Mouse (Mus musculus): ENCODE measurements at regions not wholly inside any gene's neighbourhood (a gene's known extent, or its start where the extent isn't known, plus 50 kb on each side); places are given as distances from the start of the nearest gene placed in this dataset.

DNA sequence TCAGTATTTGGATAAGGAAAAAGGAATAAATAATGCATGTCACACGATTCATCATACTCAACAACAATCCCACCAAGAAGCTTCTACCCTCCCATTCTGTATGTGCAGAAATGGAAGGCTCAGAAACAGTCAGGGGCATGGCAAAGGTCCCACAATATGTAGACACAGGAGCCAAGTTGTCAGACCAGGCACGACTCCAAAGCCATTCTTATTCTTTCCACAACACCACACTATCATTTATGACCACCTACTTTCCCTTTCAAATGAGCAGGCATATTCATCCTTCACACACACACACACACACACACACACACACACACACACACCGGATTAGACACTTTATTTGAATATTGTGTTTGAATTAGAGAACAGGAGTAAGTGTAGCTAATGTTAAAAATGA lies 232.0 kb downstream of the Rab28 start:
- no peak for DNase-seq (ENCODE audit: low read depth, low spot score)
- no peaks in the 10 kb centered on the region for H3K27me3 ChIP-seq
- no peak for TF ChIP-seq CTCF (IDR thresholded peaks at IDR 0.05)
- no peak for ATAC-seq
- ChIA-PET CTCF (interaction anchor here (1.4 kb wide), 1 partner anchor 12 kb away, joined by 3 read pairs; no protein-coding TSS in a partner anchor), POLR2A (no interaction called here)
- in situ Hi-C loops (cut with MboI; ENCODE audit: low pct_unique_long_range_greater_than_20kb): no loop called here

DNA sequence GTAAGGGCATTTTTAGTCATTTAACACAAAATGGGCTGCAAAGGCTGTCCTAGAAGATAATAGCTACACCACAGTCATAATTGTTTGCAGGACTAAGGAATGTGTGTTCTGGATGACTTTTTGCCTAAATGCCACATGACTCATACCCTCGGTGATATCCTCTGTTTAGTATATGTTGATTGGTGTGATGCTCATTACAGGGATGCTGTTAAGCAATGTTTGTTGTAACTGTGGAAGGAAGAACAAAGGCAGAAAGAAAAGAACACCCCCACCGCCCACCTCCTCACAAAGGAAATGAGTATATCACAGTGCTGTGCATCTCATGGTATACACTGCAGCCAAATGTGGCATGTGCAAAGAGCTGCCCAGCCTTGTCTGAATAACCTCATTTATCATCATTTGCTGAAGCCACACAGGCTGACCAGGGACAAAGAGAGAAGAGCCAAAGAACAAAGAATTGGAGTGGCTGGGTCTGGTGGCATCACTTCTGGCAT lies 262.4 kb downstream of the Rab28 start:
- CTCF ChIA-PET: no interaction called here
- POLR2A ChIA-PET: no interaction called here
- no peak for DNase-seq (ENCODE audit: low read depth, low spot score)
- no peak for TF ChIP-seq CTCF (IDR thresholded peaks at IDR 0.05)
- H3K27me3 ChIP-seq: peaks cover 4% of the 10 kb centered on the region
- in situ Hi-C loops (cut with MboI; ENCODE audit: low pct_unique_long_range_greater_than_20kb): no loop called here
- no peak for ATAC-seq

DNA sequence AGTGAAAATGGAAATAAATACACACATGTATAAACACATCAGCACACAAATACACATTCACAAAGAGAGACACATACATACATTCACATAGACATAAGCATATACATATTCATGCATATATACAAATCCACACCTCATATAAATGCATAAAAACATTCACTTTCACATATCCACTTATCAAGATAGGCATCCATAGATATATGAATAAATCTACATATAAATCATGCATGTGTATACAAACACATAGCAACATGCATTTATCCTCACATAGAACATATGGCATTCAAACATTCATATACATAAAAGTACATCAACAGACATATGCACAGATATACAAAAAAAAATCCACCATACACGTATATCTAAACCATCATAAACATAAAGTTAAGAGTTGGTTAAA lies 266.9 kb downstream of the Rab28 start:
- POLR2A ChIA-PET: no interaction called here
- in situ Hi-C loops (cut with MboI; ENCODE audit: low pct_unique_long_range_greater_than_20kb): no loop called here

DNA sequence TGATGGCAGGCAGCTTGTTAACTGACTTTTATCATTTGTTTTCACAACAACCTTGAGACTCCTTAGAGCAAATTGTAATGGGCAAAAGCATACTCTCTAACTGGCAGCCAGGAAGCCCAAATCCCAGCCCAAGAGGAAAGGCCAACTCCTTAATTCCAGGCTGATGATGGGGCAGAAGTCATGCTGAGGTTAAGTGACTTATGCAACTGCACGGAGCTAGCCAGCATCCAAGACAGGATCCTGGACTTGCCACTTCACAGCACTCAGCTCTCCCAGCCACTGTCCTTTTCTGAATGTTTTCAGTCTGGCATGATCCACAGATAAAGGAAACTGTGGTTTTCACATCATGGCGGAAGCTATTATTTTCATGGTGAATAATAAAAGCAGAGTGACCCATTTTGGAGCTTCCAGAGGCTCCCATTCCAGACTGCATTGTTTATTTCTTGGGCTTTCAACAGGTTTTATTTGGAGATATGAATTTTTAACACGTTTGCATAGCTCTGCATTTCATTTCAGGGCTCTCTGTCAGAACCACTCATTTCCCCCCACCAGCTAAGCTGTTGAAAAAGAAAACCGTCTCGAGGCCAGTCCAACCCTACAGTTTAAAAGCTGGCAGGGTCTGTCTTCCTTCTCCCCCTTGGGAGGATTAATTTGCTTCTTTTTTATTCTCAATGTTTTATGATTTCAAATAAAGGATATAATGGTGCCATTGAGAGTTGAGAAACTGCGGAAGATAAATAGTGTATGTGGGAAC lies 288.7 kb downstream of the Rab28 start:
- in situ Hi-C loops (cut with MboI; ENCODE audit: low pct_unique_long_range_greater_than_20kb): no loop called here

More for the DNA sequence above, 266.9 kb downstream of the Rab28 start:
- CTCF ChIA-PET: interaction anchor here (1.8 kb wide), 1 partner anchor 16 kb away, joined by 5 read pairs; no protein-coding TSS in a partner anchor
- no peak for ATAC-seq
- TF ChIP-seq CTCF (IDR thresholded peaks at IDR 0.05): no peak
- no peaks in the 10 kb centered on the region for H3K27me3 ChIP-seq
- no peak for DNase-seq (ENCODE audit: low read depth, low spot score)

DNA sequence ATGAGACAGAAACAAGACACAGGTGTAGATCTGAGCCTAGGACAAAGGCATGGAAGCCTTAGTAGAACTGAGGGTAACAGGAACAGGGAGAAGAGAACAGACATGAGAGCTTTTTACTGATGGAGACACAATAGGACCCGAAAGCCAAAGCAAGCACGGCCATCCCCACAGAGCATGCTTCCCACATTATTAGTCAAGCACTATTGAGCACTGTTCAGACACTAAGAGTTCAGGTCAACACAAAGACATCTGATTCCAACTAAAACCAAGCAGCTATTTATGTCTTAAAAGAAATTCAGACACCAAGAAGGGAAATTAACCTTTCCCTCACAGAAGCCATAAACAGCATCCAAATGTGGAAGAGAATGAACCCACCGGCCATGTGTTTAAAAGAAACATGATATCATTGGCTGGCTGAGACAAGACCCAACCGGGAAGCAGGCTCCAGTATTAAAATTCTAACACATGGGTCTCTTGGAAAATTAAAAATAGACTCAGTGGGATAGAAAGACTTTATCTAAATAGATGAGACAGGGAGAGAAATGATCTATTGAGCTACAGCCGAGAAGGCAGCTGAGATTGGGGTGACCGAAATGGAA lies 298.8 kb downstream of the Rab28 start:
- in situ Hi-C loops (cut with MboI; ENCODE audit: low pct_unique_long_range_greater_than_20kb): no loop called here
- H3K27me3 ChIP-seq: no peaks in the 10 kb centered on the region
- no peak for TF ChIP-seq CTCF (IDR thresholded peaks at IDR 0.05)
- ChIA-PET CTCF (no interaction called here), POLR2A (no interaction called here)
- DNase-seq (ENCODE audit: low read depth, low spot score): no peak
- ATAC-seq: no peak

More for the DNA sequence above, 288.7 kb downstream of the Rab28 start:
- no peak for ATAC-seq
- POLR2A ChIA-PET: interaction anchor here (0.6 kb wide), 1 partner anchor 987 kb away, joined by 4 read pairs; no protein-coding TSS in a partner anchor
- CTCF ChIA-PET: interaction anchor here (0.8 to 1.7 kb wide), 3 partner anchors 13 to 66 kb away, joined by 3 to 4 read pairs (median 3); no protein-coding TSS in a partner anchor
- H3K27me3 ChIP-seq: peaks cover 12% of the 10 kb centered on the region
- DNase-seq (ENCODE audit: low read depth, low spot score): no peak
- TF ChIP-seq CTCF (IDR thresholded peaks at IDR 0.05): no peak

DNA sequence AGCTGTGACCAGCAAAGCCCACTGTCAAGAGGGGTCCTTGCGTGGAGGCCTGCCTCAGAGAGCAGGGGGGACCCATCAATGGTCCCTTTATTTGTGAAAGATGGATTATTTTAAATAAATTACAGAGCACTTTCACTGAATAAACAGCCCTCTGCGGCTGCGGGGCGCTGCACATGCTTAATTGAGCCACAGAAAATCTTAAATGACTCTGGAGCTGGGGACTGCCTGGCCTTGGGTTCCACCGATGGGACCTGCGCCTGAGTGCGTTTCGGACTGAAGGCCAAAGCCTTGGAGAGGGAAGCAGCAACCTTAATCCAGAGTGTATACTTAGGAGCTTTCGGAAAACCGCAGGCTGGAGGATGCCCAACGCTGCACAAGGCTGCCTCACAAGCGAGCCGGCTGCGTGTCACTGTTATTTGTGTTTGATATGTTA lies 315.1 kb downstream of the Rab28 start:
- in situ Hi-C loops (cut with MboI; ENCODE audit: low pct_unique_long_range_greater_than_20kb): no loop called here
- TF ChIP-seq CTCF (IDR thresholded peaks at IDR 0.05): no peak
- ChIA-PET CTCF (interaction anchor here (1.0 kb wide), 1 partner anchor 13 kb away, joined by 4 read pairs; no protein-coding TSS in a partner anchor), POLR2A (no interaction called here)
- DNase-seq (ENCODE audit: low read depth, low spot score): no peak
- no peak for ATAC-seq
- H3K27me3 ChIP-seq: peaks cover 14% of the 10 kb centered on the region

DNA sequence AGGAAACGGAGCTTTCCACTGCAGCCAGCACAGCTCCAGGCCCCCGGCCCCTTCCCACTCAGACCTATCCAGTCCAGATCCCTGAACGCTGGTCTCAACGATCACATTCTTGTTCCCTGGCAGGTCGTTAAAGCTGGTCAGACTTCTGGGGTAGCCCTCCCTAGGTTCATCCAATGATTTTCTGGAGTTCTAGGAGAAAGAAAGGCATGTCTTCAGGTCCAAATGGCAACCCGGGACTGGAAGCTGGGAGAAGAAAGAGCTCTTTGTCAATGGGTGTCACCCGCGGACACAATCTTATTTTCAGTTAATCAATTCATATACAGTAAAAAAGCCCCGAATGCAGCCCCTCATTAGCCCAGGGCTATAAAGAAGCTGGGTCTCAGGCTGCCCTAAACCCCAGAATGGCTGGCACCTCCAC lies 315.8 kb downstream of the Rab28 start:
- TF ChIP-seq CTCF (IDR thresholded peaks at IDR 0.05): no peak
- ATAC-seq (no peak), DNase-seq (ENCODE audit: low read depth, low spot score) (no peak)
- in situ Hi-C loops (cut with MboI; ENCODE audit: low pct_unique_long_range_greater_than_20kb): no loop called here
- H3K27me3 ChIP-seq: peaks cover 14% of the 10 kb centered on the region
- ChIA-PET POLR2A (no interaction called here), CTCF (interaction anchor here (1.0 kb wide), 1 partner anchor 14 kb away, joined by 4 read pairs; no protein-coding TSS in a partner anchor)

DNA sequence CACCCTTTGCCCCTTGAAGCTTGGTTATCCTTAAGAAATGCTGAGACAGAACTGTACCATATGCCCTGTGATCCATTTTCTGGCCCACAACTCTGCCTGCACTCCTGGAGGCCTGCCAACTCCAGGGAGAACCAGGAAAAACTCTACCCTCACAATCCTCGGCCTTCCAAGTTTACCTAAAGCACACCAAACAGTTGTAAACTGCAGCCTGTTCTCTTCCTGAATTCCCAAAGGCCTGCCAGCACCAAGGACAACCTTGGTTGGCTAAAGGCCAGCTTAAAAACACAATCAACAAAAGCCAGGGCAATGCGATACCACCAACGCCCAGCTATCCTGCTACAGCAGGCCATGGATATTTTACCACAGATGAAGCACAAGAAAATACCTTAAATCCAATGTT lies 334.5 kb downstream of the Rab28 start:
- H3K27me3 ChIP-seq: no peaks in the 10 kb centered on the region
- DNase-seq (ENCODE audit: low read depth, low spot score) (no peak), ATAC-seq (no peak)
- CTCF ChIA-PET: interaction anchor here (2.0 kb wide), 1 partner anchor 46 kb away, joined by 4 read pairs; no protein-coding TSS in a partner anchor
- TF ChIP-seq CTCF (IDR thresholded peaks at IDR 0.05): no peak
- in situ Hi-C loops (cut with MboI; ENCODE audit: low pct_unique_long_range_greater_than_20kb): no loop called here
- POLR2A ChIA-PET: no interaction called here

DNA sequence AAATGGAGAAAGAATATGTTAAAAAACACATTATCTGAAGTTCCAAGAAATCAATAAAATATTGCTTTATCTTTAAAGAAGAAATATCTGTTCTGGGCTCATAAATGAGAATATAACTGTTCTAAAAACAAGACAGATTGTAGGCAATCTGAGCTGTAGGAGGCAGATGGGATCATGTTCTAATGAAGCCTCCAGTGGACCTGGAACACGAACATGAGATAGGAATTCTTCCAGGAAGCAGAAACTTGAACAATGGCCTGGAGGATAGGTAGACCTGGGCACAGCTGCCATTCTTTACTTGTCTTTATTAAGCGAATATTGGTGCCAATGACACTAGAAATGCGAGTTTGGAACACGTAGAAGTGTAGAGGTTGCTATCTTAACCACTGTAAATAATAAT lies 336.5 kb downstream of the Rab28 start:
- H3K27me3 ChIP-seq: no peaks in the 10 kb centered on the region
- ATAC-seq (no peak), DNase-seq (ENCODE audit: low read depth, low spot score) (no peak)
- in situ Hi-C loops (cut with MboI; ENCODE audit: low pct_unique_long_range_greater_than_20kb): no loop called here
- no peak for TF ChIP-seq CTCF (IDR thresholded peaks at IDR 0.05)
- ChIA-PET CTCF (no interaction called here), POLR2A (no interaction called here)

DNA sequence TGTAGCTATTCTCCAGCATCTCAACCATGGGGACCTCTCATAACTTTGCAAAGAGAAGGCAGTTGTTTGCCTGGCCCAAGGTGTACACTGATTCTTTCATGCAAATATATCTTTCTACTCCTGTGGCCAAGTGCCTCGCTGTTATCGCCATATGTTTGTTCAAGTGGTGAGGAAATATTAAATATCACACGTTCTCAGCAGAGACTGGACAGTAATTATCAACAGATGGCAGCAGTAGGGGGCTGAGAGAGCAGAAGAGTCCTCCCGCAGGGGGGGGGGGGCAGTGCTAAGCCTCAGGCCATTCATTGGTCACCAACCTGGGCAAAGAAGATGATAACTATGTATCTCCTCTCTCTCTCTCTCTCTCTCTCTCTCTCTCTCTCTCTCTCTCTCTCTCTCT lies 337.6 kb downstream of the Rab28 start:
- ChIA-PET CTCF (no interaction called here), POLR2A (no interaction called here)
- no peaks in the 10 kb centered on the region for H3K27me3 ChIP-seq
- no peak for DNase-seq (ENCODE audit: low read depth, low spot score)
- no peak for ATAC-seq
- in situ Hi-C loops (cut with MboI; ENCODE audit: low pct_unique_long_range_greater_than_20kb): no loop called here
- TF ChIP-seq CTCF (IDR thresholded peaks at IDR 0.05): no peak

DNA sequence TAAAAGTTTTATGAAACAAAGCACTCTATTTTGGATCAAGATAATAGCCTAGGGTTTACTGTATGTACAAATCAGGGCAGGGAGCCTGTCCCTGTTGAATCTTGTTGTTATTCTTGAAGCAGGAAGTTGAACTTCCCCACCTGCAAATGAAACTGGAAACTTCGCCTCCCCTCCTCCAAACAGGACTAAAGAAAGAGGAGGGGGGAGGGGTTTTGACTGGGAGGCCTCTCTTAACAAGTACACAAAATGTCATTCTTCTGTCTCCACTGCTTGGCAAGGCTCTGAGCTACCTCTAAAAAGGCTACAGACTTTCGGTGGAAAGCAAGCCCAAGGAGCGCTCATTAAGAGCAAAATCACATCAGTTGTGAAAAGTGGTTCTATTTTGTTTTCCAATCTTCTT lies 338.1 kb downstream of the Rab28 start:
- POLR2A ChIA-PET: no interaction called here
- no peak for TF ChIP-seq CTCF (IDR thresholded peaks at IDR 0.05)
- DNase-seq (ENCODE audit: low read depth, low spot score) (no peak), ATAC-seq (no peak)
- in situ Hi-C loops (cut with MboI; ENCODE audit: low pct_unique_long_range_greater_than_20kb): no loop called here
- H3K27me3 ChIP-seq: no peaks in the 10 kb centered on the region
- CTCF ChIA-PET: no interaction called here

Measured in Patski (cell line).